Mouse (Mus musculus) c-Kit-positive CD71-negative TER-119-negative erythroid progenitor cells, embryonic 14.5 days (primary cell): ENCODE data around the gene Tmod2.

Experiments used
- DNase-seq: peaks from one replicate; pipeline ENCODE4 v3.0.0-alpha.2; 2013; ENCODE audit warnings: low read depth

The Tmod2 gene

GRCm38 (mm10) chr9:75600166-75600934 lies 10.8 kb downstream of the Tmod2 start:
- no peak for DNase-seq

GRCm38 (mm10) chr9:75599191-75599841 lies 11.8 kb downstream of the Tmod2 start:
- no peak for DNase-seq

GRCm38 (mm10) chr9:75597596-75597995 lies 13.5 kb downstream of the Tmod2 start:
- no peak for DNase-seq

GRCm38 (mm10) chr9:75597036-75597435 lies 14.1 kb downstream of the Tmod2 start:
- DNase-seq, result no peak

- no peak for DNase-seq
Measured at GRCm38 (mm10) chr9:75593481-75593880, 17.6 kb downstream of the Tmod2 start.

- DNase-seq, result no peak
Measured at GRCm38 (mm10) chr9:75589850-75590790, 21.0 kb downstream of the Tmod2 start.

GRCm38 (mm10) chr9:75581694-75582350 lies 29.3 kb downstream of the Tmod2 start:
- DNase-seq, result no peak

- DNase-seq, result no peak
Measured at GRCm38 (mm10) chr9:75579321-75579720, 31.8 kb downstream of the Tmod2 start.

GRCm38 (mm10) chr9:75571036-75571942 lies 39.8 kb downstream of the Tmod2 start:
- no peak for DNase-seq

- no peak for DNase-seq
Measured at GRCm38 (mm10) chr9:75568399-75568798, 42.7 kb downstream of the Tmod2 start.

- DNase-seq, result no peak
Measured at GRCm38 (mm10) chr9:75564892-75565291, 46.2 kb downstream of the Tmod2 start.

GRCm38 (mm10) chr9:75563622-75564021 lies 47.5 kb downstream of the Tmod2 start:
- no peak for DNase-seq

- DNase-seq, result no peak
Measured at GRCm38 (mm10) chr9:75563176-75563575, 47.9 kb downstream of the Tmod2 start.

GRCm38 (mm10) chr9:75561040-75561669 lies 50.0 kb downstream of the Tmod2 start:
- DNase-seq, result no peak

GRCm38 (mm10) chr9:75560353-75560752 lies 50.8 kb downstream of the Tmod2 start:
- no peak for DNase-seq

GRCm38 (mm10) chr9:75559512-75560012 lies 51.6 kb downstream of the Tmod2 start, which contains the start of gene Tmod3:
Tmod3 (minus strand) TSS chr9:75559657.
- DNase-seq, result peak; percentile 93

GRCm38 (mm10) chr9:75558812-75559511 lies 52.2 kb downstream of the Tmod2 start:
- peak; percentile 60 for DNase-seq

GRCm38 (mm10) chr9:75558360-75558759 lies 52.8 kb downstream of the Tmod2 start:
- no peak for DNase-seq

- no peak for DNase-seq
Measured at GRCm38 (mm10) chr9:75553719-75554118, 57.4 kb downstream of the Tmod2 start.
